Mouse (Mus musculus): ENCODE results near the gene Cdk2ap2. TPM values are rescaled to one million over a fixed set of nuclear protein-coding genes. Genes with fewer than 3 reads are reported as not detected.

Gene Cdk2ap2
- total RNA-seq, 2 experiments from 2014 or later, result 35.3 to 39.1 TPM

GRCm38 (mm10) chr19:4090446-4090845 lies 6.5 kb upstream of the Cdk2ap2 start:
- intact Hi-C loops (cut with DNase I), result no loop called here
- no peak for DNase-seq

GRCm38 (mm10) chr19:4091383-4091782 lies 5.6 kb upstream of the Cdk2ap2 start:
- intact Hi-C loops (cut with DNase I), result no loop called here
- DNase-seq, result no peak

DNA sequence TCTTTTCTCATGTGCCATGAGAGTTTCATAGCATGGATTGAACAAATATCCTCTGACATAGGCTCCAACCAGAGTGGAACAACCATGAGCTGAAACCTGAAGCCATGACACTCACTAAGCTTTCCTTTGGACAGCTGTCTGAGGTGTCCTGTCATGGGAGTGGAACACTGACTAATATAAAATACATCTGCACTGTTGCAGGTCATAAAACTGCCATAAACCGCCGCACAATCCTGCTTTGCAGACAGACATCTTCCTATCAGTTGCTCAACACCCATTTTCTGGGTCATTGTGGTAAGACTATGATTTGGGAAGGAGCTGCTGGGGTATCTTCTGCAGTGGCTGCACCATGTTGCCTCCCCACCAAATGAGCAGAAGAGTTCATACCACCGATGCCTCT lies 4.2 kb upstream of the Cdk2ap2 start:
- no peak for DNase-seq
- intact Hi-C loops (cut with DNase I), result no loop called here

DNA sequence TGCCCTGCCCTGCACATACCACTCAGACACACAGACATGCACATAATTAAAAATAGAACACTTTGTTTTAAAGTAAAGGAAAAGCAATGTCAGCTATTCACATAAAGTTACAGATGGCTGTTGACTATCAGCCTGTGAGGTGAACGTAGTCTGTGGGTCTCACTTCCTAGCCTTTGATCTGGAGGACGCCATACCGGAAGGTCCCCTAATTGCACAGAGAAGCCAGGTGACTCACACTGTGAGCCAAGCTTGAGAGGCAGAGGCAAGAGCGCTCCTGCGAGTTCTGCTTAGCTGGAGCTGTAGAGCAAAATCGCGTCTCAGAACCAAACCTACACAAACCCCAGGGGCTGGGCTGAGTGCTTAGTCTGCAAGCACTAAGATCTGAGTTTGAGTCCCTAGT lies 3.2 kb upstream of the Cdk2ap2 start:
- intact Hi-C loops (cut with DNase I), result no loop called here
- DNase-seq, result no peak

GRCm38 (mm10) chr19:4094348-4094747 lies 2.6 kb upstream of the Cdk2ap2 start:
- no peak for DNase-seq
- intact Hi-C loops (cut with DNase I), result no loop called here

- no peak for DNase-seq
Measured at GRCm38 (mm10) chr19:4094774-4095303, 2.1 kb upstream of the Cdk2ap2 start.

GRCm38 (mm10) chr19:4095802-4096201 lies 1.2 kb upstream of the Cdk2ap2 start:
- no peak for DNase-seq
- intact Hi-C loops (cut with DNase I), result no loop called here

More at GRCm38 (mm10) chr19:4094774-4095303, 2.1 kb upstream of the Cdk2ap2 start:
- intact Hi-C loops (cut with DNase I), result no loop called here

- intact Hi-C loops (cut with DNase I), result no loop called here
- no peak for DNase-seq
Measured at GRCm38 (mm10) chr19:4097441-4097825, 451 bp downstream of the Cdk2ap2 start.

DNA sequence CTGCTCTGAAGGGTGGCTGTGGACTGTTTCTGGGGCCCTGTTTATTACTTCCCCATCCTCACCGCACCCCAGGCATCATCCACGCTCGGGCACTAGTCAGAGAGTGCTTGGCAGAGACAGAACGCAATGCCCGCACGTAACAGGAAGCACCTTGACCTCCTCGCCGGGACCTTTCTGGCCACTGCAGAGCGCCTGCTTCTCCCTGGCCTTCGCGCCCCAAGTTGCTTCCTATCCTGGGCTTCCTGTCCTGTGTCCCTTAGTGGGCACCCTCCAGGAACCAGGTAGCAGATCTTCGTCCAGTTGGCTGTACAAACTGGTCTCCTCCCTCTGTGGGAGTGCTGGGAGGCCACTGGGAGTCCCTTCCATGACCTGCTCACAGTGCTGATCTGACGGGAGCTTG lies 1.4 kb downstream of the Cdk2ap2 start:
- intact Hi-C loops (cut with DNase I), result loop anchor here (2.0 kb wide), 1 partner anchor 104 kb away; no protein-coding TSS in a partner anchor
- no peak for DNase-seq

DNA sequence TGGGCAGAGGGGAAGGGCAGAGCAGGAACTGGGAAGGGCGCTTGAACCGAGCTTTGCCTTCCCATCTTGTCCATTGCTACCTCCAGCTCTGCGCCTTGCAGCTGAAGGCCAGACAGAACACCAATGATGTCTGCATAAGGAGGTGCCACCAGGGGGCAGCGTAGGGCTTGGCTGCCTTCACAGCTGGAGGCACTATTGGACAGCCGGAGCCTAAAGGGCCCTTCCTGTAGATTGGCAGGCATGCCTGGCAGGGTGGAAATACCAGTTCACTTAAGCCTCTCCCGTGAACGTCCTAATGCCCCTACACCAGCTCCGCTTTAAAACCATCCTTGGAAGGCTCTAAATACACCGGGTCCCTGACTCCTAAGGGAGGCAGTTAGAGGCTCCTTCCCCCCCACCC lies 2.1 kb downstream of the Cdk2ap2 start:
- DNase-seq, result peak; percentile 91 to 95
- intact Hi-C loops (cut with DNase I), result loop anchor here (2.0 kb wide), 1 partner anchor 104 kb away; no protein-coding TSS in a partner anchor

GRCm38 (mm10) chr19:4099837-4100717 lies 3.1 kb downstream of the Cdk2ap2 start, which contains the start of gene Pitpnm1:
TSS of gene Pitpnm1 (plus strand) at chr19:4099998.
- peak; percentile 83 to 87 for DNase-seq

DNA sequence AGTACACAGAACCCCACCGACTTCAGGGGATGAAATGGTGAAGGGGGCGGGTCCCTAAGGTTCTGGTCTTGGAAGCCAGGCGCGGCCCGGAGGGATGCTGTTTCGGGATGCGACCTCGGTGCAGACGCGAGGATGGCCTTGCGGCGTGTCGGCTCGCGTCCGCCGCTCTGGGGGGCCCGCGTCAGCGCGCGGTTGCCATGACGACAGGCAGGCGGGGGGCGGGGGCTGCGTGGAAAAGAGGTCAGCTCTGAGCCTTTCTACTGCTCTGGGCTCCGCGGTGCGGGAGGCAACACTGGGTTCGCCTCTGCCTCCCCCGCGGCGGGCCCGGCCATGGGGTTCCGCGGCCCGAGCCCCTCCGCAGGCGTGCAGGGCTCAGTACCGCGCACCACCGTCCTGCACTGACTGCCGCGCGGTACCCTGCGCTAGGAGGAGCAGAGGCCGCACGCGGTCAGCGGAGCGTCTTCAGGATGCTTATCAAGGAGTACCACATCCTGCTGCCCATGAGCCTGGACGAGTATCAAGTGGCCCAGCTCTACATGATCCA lies 3.8 kb downstream of the Cdk2ap2 start:
- intact Hi-C loops (cut with DNase I), result loop anchor here (1.0 kb wide), 1 partner anchor 128 kb away; no protein-coding TSS in a partner anchor
- peak in 1 of 2 experiments; percentile 24 for DNase-seq

More at GRCm38 (mm10) chr19:4099837-4100717, 3.1 kb downstream of the Cdk2ap2 start, which contains the start of gene Pitpnm1:
- intact Hi-C loops (cut with DNase I), result loop anchor here (1.0 to 2.0 kb wide), 2 partner anchors 103 to 128 kb away; no protein-coding TSS in a partner anchor

DNA sequence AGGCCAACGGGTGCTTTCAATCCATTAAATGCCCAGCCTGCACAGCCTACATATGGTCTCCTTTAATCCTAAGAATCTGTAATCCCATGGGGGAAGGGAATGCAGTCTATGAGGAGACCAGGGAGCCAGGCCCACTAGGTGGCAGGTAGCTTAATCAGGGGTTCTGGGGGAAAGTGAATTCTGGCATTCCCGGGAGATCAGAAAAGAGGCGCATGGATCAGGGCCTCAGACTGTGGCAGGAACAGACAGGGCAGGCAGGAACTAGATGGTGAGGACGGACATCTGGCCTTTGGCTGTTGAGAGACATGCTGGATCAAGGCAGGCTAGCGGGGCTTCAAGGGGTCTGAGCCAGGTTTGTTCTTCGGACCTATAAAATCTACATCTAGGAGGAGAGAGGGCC lies 4.5 kb downstream of the Cdk2ap2 start:
- no peak for DNase-seq
- intact Hi-C loops (cut with DNase I), result no loop called here

DNA sequence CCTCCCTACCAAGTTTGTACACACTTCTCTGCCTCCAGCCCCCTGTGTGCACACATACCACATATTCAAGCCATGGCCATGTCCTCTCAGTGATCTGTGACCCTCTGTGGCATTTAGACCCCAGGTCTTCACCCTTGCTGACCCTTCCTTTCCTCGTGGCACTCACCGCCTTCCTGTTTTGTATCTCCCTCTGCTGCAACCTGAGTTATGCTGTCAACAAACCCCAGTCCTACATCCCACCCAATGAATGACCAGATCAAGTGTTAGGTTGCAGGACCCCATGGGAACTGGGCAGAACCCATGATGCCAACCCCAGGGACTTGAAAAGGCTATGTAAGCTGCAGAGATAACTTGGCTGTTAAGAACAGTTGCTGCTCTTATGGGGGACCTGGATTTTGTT lies 5.1 kb downstream of the Cdk2ap2 start:
- DNase-seq, result no peak
- intact Hi-C loops (cut with DNase I), result no loop called here

GRCm38 (mm10) chr19:4102626-4103025 lies 5.6 kb downstream of the Cdk2ap2 start:
- intact Hi-C loops (cut with DNase I), result no loop called here
- no peak for DNase-seq

DNA sequence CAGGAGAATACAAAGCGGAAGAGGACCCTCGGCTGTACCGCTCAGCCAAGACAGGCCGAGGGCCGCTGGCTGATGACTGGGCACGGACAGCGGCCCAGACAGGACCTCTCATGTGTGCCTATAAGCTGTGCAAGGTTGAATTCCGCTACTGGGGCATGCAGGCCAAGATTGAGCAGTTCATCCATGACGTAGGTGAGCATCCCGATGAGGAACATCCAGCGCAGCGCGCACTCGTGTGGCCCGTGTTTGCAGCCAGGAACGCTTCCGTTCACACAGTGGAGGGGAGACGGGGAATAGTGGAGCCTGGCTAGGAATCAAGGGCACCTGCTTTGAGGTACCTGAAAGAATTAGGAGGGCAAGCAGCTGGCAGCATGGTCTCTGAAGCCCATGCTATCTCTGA lies 6.3 kb downstream of the Cdk2ap2 start:
- DNase-seq, result no peak
- intact Hi-C loops (cut with DNase I), result no loop called here

GRCm38 (mm10) chr19:4103792-4104191 lies 6.8 kb downstream of the Cdk2ap2 start:
- intact Hi-C loops (cut with DNase I), result no loop called here
- DNase-seq, result no peak

- intact Hi-C loops (cut with DNase I), result no loop called here
- no peak for DNase-seq
Measured at GRCm38 (mm10) chr19:4104675-4105194, 7.8 kb downstream of the Cdk2ap2 start.

DNA sequence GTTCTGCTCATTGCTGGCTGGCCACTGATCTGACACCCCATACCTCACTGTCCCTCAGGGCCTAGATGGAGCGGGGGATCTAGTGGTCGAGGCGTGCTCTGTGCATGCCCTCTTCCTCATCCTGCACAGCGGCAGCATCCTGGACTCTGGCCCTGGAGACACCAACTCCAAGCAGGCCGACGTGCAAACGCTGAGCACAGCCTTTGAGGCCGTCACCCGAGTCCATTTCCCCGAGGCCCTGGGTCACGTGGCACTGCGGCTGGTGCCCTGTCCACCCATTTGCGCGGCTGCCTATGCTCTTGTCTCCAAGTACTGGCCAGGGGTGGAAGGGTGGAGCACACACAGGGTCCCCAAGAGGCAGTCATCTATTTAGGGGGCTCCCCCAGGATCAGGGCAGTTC lies 9.7 kb downstream of the Cdk2ap2 start:
- no peak for DNase-seq
- intact Hi-C loops (cut with DNase I), result no loop called here

- no peak for DNase-seq
- intact Hi-C loops (cut with DNase I), result no loop called here
Measured at GRCm38 (mm10) chr19:4108535-4108934, 11.6 kb downstream of the Cdk2ap2 start.
